Comparison of ENCODE assay signal across 36 mouse cellular contexts in genomic region chr11:43638486-43638885, GRCm38 (mm10). TPM values are rescaled to one million over a fixed set of nuclear protein-coding genes. Genes with fewer than 3 reads are reported as not detected.
"Had no signal": no experiment of that assay in that cellular context is flagged by ENCODE, and none has a peak within 500 bp of the region (broad histone marks: within the 10 kb centered on the region; RNA-seq: fewer than 3 reads in every experiment).

No protein-coding gene starts in this region.

- H3K9ac ChIP-seq: heart, embryonic 12.5 days; hindbrain, embryonic 12.5 days; hindbrain, embryonic 14.5 days; intestine, embryonic 15.5 days; limb, embryonic 12.5 days; liver, embryonic 13.5 days; liver, embryonic 15.5 days had no signal

- H3K36me3 ChIP-seq: heart, embryonic 10.5 days; heart, embryonic 12.5 days; hindbrain, embryonic 10.5 days; hindbrain, embryonic 12.5 days; intestine, embryonic 15.5 days; limb, embryonic 10.5 days; limb, embryonic 12.5 days; liver, embryonic 13.5 days; liver, embryonic 15.5 days had no signal

- H3K27me3 ChIP-seq: heart, embryonic 12.5 days; hindbrain, embryonic 12.5 days; intestine, embryonic 15.5 days; limb, embryonic 12.5 days; liver, embryonic 13.5 days; liver, embryonic 15.5 days had no signal

- H3K9me3 ChIP-seq: hindbrain, embryonic 12.5 days; intestine, embryonic 15.5 days; limb, embryonic 10.5 days; limb, embryonic 12.5 days; liver, embryonic 13.5 days; liver, embryonic 15.5 days had no signal

- H3K4me2 ChIP-seq: heart, embryonic 12.5 days; hindbrain, embryonic 12.5 days; hindbrain, embryonic 14.5 days; intestine, embryonic 15.5 days; limb, embryonic 12.5 days; liver, embryonic 13.5 days; liver, embryonic 15.5 days had no signal

- DNase-seq: gastrocnemius, adult 2 months; gastrocnemius, postnatal 10 days; gastrocnemius, postnatal 25 days; heart, adult 18-20 months; heart, postnatal 10 days; heart, postnatal 4 days; kidney, postnatal 25 days; kidney, postnatal 4 days; liver, embryonic 13.5 days had no signal

- ATAC-seq: forebrain, embryonic 16.5 days; hindbrain, embryonic 16.5 days; inflammation-experienced regulatory T-cells, adult 6 months; intestine, embryonic 15.5 days; intestine, postnatal 0 days had no signal

- H3K27ac ChIP-seq: gastrocnemius, adult 2 months; heart, embryonic 10.5 days; hindbrain, embryonic 10.5 days; hindbrain, embryonic 12.5 days; hindbrain, embryonic 14.5 days; intestine, embryonic 15.5 days; kidney, postnatal 0 days; layer of hippocampus, adult 2 months; left cerebral cortex, adult 2 months; limb, embryonic 10.5 days; limb, embryonic 12.5 days; liver, embryonic 13.5 days; liver, embryonic 15.5 days had no signal

- H3K4me3 ChIP-seq: gastrocnemius, adult 2 months; heart, embryonic 10.5 days; heart, embryonic 12.5 days; hindbrain, embryonic 10.5 days; hindbrain, embryonic 12.5 days; intestine, embryonic 15.5 days; layer of hippocampus, adult 2 months; left cerebral cortex, adult 2 months; limb, embryonic 10.5 days; limb, embryonic 12.5 days; liver, embryonic 13.5 days; liver, embryonic 15.5 days had no signal

RNA-seq across cellular contexts. Expression of gene Fabp6, which starts 37.1 kb away (rescaled TPM):
- total RNA-seq: gastrocnemius, adult 2 months; gastrocnemius, postnatal 10 days; gastrocnemius, postnatal 25 days; gastrocnemius, postnatal 4 days; granulocyte monocyte progenitor cell, adult 5-6 weeks; heart, adult 18-20 months; heart, adult 8-10 months; heart, postnatal 10 days; heart, postnatal 25 days; heart, postnatal 4 days; layer of hippocampus, adult 2 months; layer of hippocampus, postnatal 10 days; layer of hippocampus, postnatal 25 days; left cerebral cortex, adult 2 months; left cerebral cortex, postnatal 14 days; left cerebral cortex, postnatal 36 days had no signal
- polyA plus RNA-seq: forebrain, embryonic 16.5 days; frontal cortex, adult 2 months; heart, embryonic 10.5 days; heart, embryonic 12.5 days; heart, embryonic 14.5 days; hindbrain, embryonic 10.5 days; hindbrain, embryonic 12.5 days; hindbrain, embryonic 14.5 days; hindbrain, embryonic 16.5 days; inflammation-experienced regulatory T-cells, adult 6 months; limb, embryonic 10.5 days; limb, embryonic 12.5 days; limb, embryonic 14.5 days; liver, embryonic 13.5 days; liver, embryonic 15.5 days had no signal

RNA-seq across cellular contexts. Expression of gene 4933415A04Rik, which starts 51.6 kb away (rescaled TPM):
- total RNA-seq: gastrocnemius, adult 2 months; gastrocnemius, postnatal 25 days; granulocyte monocyte progenitor cell, adult 5-6 weeks had no signal
